Mouse (Mus musculus): ENCODE results near the gene Oaz1. TPM values are rescaled to one million over a fixed set of nuclear protein-coding genes. Genes with fewer than 3 reads are reported as not detected.

The Oaz1 gene
- total and polyA plus RNA-seq, 2 experiments from 2014 or later = 1,990 to 2,460 TPM

DNA sequence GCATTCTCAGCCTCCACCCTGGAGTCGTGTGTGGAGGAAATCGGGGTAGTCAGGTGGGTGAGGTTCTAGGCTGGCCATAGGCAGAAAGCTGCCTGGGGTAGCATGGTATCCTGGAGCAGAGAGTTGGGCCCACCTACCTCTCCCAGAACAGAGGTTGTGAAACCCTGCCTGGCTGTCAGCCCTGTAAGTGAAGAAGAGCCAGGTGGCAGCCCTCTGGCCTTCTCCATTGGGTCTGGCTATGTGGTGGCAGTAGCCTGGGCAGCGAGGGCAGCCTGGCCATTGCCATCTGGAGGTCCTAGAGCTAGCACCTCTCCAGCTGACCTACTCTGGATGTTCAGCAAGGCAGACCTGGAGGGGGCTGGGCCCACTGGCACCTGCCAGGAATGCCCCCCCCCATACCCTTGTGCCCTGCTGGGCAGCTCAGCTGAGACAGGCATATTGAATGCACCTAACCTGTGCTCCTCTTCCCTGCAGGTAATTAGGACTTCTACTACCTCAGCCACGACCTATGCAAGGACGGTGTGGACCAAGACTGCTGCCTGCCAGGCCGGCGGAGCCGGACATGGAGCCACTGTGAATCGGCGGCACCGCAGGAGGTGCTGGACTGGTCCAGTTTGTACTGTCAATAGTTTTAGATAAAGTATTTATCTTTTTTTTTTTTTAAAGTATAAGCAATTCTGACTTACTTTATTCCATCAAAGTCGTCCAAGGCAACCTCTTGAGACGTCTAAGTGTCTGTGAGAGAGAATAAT is 33.2 kb upstream of the Oaz1 start:
- ATAC-seq (ENCODE audit: insufficient read depth, low read depth) = no peak
- Histone ChIP-seq H3K36me3 (replicated peaks; ENCODE audit: control insufficient read depth, insufficient read depth, low read length) (peaks cover 78% of the 10 kb centered on the region), H3K4me3 (ENCODE audit: low read depth, low read length) (no peak overlapping the region), H3K27ac (ENCODE audit: low read depth) (no peak overlapping the region), H3K9me3 (replicated peaks; ENCODE audit: control insufficient read depth, low read length) (no peaks in the 10 kb centered on the region), H3K27me3 (ENCODE audit: control insufficient read depth, insufficient read depth, low read length) (no peaks in the 10 kb centered on the region), H3K4me2 (ENCODE audit: low read depth, low read length) (no peak overlapping the region), H3K9ac (replicated peaks; ENCODE audit: low read depth, low read length) (no peak overlapping the region), H3K4me1 (ENCODE audit: control insufficient read depth, insufficient read depth) (peaks cover 20% of the 10 kb centered on the region)
- no peak for TF ChIP-seq CTCF (IDR thresholded peaks at IDR 0.05; ENCODE audit: low read depth)
- no peak for TF ChIP-seq EP300 (IDR thresholded peaks at IDR 0.05; ENCODE audit: low read depth)
- DNase-seq (ENCODE audit: low spot score) = no peak
- 90% methylated on average over 13 of the region's 13 CpGs for WGBS

DNA sequence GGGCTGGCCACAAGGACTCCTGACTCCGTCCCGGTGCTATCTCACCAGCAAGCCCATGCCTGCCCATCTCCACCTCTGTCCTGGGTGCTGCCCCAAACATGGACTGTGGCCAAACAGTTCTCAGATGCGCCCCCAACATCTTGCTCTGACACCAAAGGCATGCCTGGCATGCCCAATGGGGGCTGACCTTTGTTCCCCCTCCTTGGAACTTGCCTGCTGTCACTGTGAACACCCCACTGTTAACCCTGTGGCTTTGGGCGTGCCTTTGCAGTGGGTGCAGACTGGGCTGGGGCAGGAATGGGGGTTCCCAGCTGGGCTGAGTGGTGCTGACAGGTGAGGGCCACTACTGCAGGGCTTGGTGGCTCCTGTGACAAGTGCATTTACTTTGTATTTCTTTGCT is 32.7 kb upstream of the Oaz1 start:
- TF ChIP-seq CTCF (IDR thresholded peaks at IDR 0.05; ENCODE audit: low read depth) (no peak), EP300 (IDR thresholded peaks at IDR 0.05; ENCODE audit: low read depth) (no peak)
- Histone ChIP-seq H3K27ac (ENCODE audit: low read depth) (no peak overlapping the region), H3K9ac (replicated peaks; ENCODE audit: low read depth, low read length) (no peak overlapping the region), H3K4me1 (ENCODE audit: control insufficient read depth, insufficient read depth) (peaks cover 20% of the 10 kb centered on the region), H3K4me3 (ENCODE audit: low read depth, low read length) (no peak overlapping the region), H3K27me3 (ENCODE audit: control insufficient read depth, insufficient read depth, low read length) (no peaks in the 10 kb centered on the region), H3K4me2 (ENCODE audit: low read depth, low read length) (no peak overlapping the region), H3K9me3 (replicated peaks; ENCODE audit: control insufficient read depth, low read length) (no peaks in the 10 kb centered on the region), H3K36me3 (replicated peaks; ENCODE audit: control insufficient read depth, insufficient read depth, low read length) (peaks cover 72% of the 10 kb centered on the region)
- WGBS = 82% methylated on average over 4 of the region's 4 CpGs
- DNase-seq (ENCODE audit: low spot score) (no peak), ATAC-seq (ENCODE audit: insufficient read depth, low read depth) (no peak)

DNA sequence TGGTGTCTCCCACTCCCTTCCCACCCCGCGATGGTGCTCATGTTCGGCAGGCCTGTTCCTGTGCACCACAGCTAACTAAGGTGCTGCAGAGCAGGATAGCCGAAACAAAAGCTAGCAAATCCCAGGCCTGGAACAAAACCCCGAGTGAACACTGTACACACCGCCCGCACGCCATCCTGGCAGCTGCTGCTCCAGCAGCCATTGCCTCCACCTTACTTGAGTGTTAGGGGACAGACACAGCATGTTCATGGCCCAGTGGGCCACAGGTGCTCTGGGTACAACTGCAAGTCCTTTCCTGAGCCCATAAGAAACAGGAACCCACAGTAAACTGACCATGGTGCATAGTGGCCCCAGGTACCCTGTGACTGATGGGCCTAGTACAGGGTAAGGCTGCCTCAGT is 31.7 kb upstream of the Oaz1 start:
- WGBS = 86% methylated on average over 8 of the region's 8 CpGs
- no peak overlapping the region for H3K27ac ChIP-seq (ENCODE audit: low read depth)
- no peak for TF ChIP-seq EP300 (IDR thresholded peaks at IDR 0.05; ENCODE audit: low read depth)
- TF ChIP-seq CTCF (IDR thresholded peaks at IDR 0.05; ENCODE audit: low read depth) = no peak
- no peaks in the 10 kb centered on the region for H3K9me3 ChIP-seq (replicated peaks; ENCODE audit: control insufficient read depth, low read length)
- DNase-seq (ENCODE audit: low spot score) (no peak), ATAC-seq (ENCODE audit: insufficient read depth, low read depth) (no peak)
- H3K9ac ChIP-seq (replicated peaks; ENCODE audit: low read depth, low read length) = no peak overlapping the region
- peaks cover 26% of the 10 kb centered on the region for H3K4me1 ChIP-seq (ENCODE audit: control insufficient read depth, insufficient read depth)
- H3K27me3 ChIP-seq (ENCODE audit: control insufficient read depth, insufficient read depth, low read length) = no peaks in the 10 kb centered on the region
- peaks cover 62% of the 10 kb centered on the region for H3K36me3 ChIP-seq (replicated peaks; ENCODE audit: control insufficient read depth, insufficient read depth, low read length)
- H3K4me2 ChIP-seq (ENCODE audit: low read depth, low read length) = no peak overlapping the region
- no peak overlapping the region for H3K4me3 ChIP-seq (ENCODE audit: low read depth, low read length)

DNA sequence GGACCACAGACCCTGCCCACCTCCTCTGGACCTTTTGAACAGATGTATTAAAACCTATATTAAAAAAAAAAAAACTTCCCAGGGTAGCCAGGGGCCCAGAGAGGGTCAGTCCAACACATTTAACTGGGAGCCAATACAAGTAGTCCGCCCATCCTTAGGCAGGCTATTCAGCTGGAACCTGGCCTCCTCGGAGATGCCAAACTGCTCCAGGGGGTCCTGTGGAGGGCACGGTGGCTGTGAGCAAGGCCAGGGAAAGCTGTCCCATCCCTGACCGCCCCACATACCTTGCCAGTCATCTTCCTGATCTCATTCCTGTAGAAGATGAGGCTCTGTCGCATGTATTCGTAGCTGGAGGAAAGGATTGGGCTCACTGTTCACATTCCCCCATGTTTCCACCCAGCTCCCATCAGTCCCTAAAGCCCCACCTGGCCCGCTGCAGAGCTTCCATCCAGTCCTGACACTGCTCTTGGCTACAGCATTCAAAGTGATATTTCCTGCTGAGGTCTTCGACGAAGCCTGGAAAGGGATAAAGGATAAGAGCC is 30.1 kb upstream of the Oaz1 start:
- WGBS = 76% methylated on average over 9 of the region's 9 CpGs
- Histone ChIP-seq H3K4me2 (ENCODE audit: low read depth, low read length) (peak overlapping the region; percentile 96; the same call in 1 of the 2 replicates), H3K9me3 (replicated peaks; ENCODE audit: control insufficient read depth, low read length) (no peaks in the 10 kb centered on the region), H3K4me3 (ENCODE audit: low read depth, low read length) (no peak overlapping the region), H3K27ac (ENCODE audit: low read depth) (no peak overlapping the region), H3K9ac (replicated peaks; ENCODE audit: low read depth, low read length) (no peak overlapping the region), H3K27me3 (ENCODE audit: control insufficient read depth, insufficient read depth, low read length) (no peaks in the 10 kb centered on the region), H3K36me3 (replicated peaks; ENCODE audit: control insufficient read depth, insufficient read depth, low read length) (peaks cover 51% of the 10 kb centered on the region), H3K4me1 (ENCODE audit: control insufficient read depth, insufficient read depth) (peaks cover 22% of the 10 kb centered on the region)
- ATAC-seq (ENCODE audit: insufficient read depth, low read depth) (no peak), DNase-seq (ENCODE audit: low spot score) (no peak)
- TF ChIP-seq CTCF (IDR thresholded peaks at IDR 0.05; ENCODE audit: low read depth) (no peak), EP300 (IDR thresholded peaks at IDR 0.05; ENCODE audit: low read depth) (no peak)

DNA sequence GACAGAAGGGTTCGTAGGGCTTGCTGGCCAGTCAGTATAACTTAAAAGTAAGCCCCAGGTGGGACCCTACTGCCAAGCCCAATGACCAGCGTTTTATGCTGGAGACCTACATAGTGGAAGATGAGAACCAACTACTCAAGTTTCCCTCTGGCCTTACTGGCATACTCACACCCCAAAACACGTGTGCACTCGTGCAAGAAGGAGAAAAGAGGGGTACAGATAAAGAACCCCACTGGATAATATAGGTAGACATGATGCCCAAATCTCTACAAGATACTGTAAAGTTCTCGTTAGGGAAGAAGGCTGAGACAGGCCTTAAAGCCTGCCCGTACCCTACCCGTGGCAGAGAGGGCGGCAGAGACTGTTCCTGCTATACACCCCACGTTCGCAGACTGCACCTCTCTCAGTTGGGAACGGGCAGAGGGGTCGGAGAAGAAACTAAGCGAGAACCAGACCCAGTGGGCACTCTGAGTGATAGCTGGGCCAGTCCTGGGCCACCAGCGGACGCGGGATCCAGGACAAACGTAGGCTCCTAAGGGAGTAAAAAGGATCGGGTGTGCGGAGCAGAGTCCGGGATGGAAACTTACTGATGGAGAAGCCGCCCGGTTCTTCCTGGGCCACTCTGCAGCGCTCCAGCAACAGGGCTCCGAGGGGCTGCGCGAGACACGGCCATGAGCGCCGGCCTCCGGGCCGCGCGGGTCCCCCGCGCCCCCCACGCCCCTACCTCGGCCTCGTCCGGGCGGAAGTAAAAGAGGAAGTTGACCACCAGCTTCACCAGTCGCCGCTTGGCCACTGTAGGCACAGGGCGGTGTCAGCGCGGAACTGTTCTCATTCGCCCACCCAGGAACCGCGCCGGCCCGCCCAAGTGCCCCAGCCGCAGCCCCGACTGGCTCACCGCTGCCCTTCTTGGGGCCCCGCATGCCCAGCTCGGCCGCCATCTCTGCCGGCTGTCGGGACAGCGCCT is 29.0 kb upstream of the Oaz1 start:
- Histone ChIP-seq H3K27me3 (ENCODE audit: control insufficient read depth, insufficient read depth, low read length) (no peaks in the 10 kb centered on the region), H3K4me2 (ENCODE audit: low read depth, low read length) (peak overlapping the region; percentile 96), H3K27ac (ENCODE audit: low read depth) (peak overlapping the region; percentile 98), H3K4me3 (ENCODE audit: low read depth, low read length) (peak overlapping the region; percentile 90), H3K9ac (replicated peaks; ENCODE audit: low read depth, low read length) (peak overlapping the region; percentile 96), H3K9me3 (replicated peaks; ENCODE audit: control insufficient read depth, low read length) (no peaks in the 10 kb centered on the region), H3K36me3 (replicated peaks; ENCODE audit: control insufficient read depth, insufficient read depth, low read length) (peaks cover 54% of the 10 kb centered on the region), H3K4me1 (ENCODE audit: control insufficient read depth, insufficient read depth) (peaks cover 22% of the 10 kb centered on the region)
- TF ChIP-seq CTCF (IDR thresholded peaks at IDR 0.05; ENCODE audit: low read depth) (no peak), EP300 (IDR thresholded peaks at IDR 0.05; ENCODE audit: low read depth) (no peak)
- DNase-seq (ENCODE audit: low spot score) = peak; percentile 49
- WGBS = 2% methylated on average over 58 of the region's 59 CpGs
- peak; percentile 50 for ATAC-seq (ENCODE audit: insufficient read depth, low read depth)

All from heart, postnatal 0 days (tissue).